Mouse (Mus musculus) midbrain, embryonic 14.5 days (tissue): ENCODE results near the gene Trappc2l. TPM values are rescaled to one million over a fixed set of nuclear protein-coding genes. Genes with fewer than 3 reads are reported as not detected.

Experiments
- ATAC-seq: fragments of 200-750 bp; cut with Nextera tagmentation; 2 replicates; pipeline ENCODE4 v1.8.0; 2017; ENCODE audit warnings: moderate number of reproducible peaks, moderate library complexity; ENCODE audit not compliant: low FRiP score, low TSS enrichment
- DNase-seq: peaks from one replicate; pipeline ENCODE4 v3.0.0-alpha.2; 2015
- H3K27ac ChIP-seq: fragments of 300-500 bp; sonication (generic); replicated peaks from 2 replicates; pipeline ENCODE4 v1.5.1; 2014; ENCODE audit warnings: mild to moderate bottlenecking, low read depth, low read length, moderate library complexity
- H3K27me3 ChIP-seq: fragments of 300-500 bp; sonication (generic); 2 replicates; pipeline ENCODE4 v1.6.1; 2014; ENCODE audit warnings: low read length, control low read depth, mixed read lengths; ENCODE audit not compliant: control insufficient read depth, insufficient read depth
- H3K36me3 ChIP-seq: fragments of 300-500 bp; sonication (generic); 2 replicates; pipeline ENCODE4 v1.6.1; 2014; ENCODE audit warnings: low read length, control low read depth; ENCODE audit not compliant: control insufficient read depth, insufficient read depth
- H3K4me1 ChIP-seq: fragments of 300-500 bp; sonication (generic); 2 replicates; pipeline ENCODE4 v1.6.1; 2014; ENCODE audit warnings: mild to moderate bottlenecking, antibody characterized with exemption, low read length, control low read depth; ENCODE audit not compliant: control insufficient read depth, insufficient read depth
- H3K4me2 ChIP-seq: fragments of 300-500 bp; sonication (generic); 2 replicates; pipeline ENCODE4 v1.6.1; 2014; ENCODE audit warnings: mild to moderate bottlenecking, low read length, moderate library complexity
- H3K4me3 ChIP-seq: fragments of 300-500 bp; sonication (generic); replicated peaks from 2 replicates; pipeline ENCODE4 v1.5.1; 2014; ENCODE audit warnings: low read depth, low read length
- H3K9ac ChIP-seq: fragments of 300-500 bp; sonication (generic); replicated peaks from 2 replicates; pipeline ENCODE4 v1.6.1; 2014; ENCODE audit warnings: mild to moderate bottlenecking, low read length, moderate library complexity
- H3K9me3 ChIP-seq: fragments of 300-500 bp; sonication (generic); 2 replicates; pipeline ENCODE4 v1.6.1; 2016; ENCODE audit warnings: low read length, control low read depth, mixed read lengths; ENCODE audit not compliant: control insufficient read depth
- WGBS: fragments of 180-500 bp; shearing (Covaris S2); extraction: QIAGEN DNeasy Blood & Tissue Kit; methylation state at CpG from one replicate; pipeline ENCODE4 v1.1.7; 2014; 5-methylcytosine and 5-hydroxymethylcytosine counted together
- microRNA-seq: library from miRNA; unstranded; fragments of <30 nt; microRNA quantifications from one replicate; pipeline ENCODE4, GENCODE M21; 2016
- polyA plus RNA-seq: library from polyadenylated mRNA; unstranded; fragments of >200 nt; fragmentation: Nextera tagmentation; extraction: Ambion mirVana; gene quantifications from 2 replicates; pipeline ENCODE4 v1.2.1, GENCODE M21; 2014

Gene Trappc2l
- polyA plus RNA-seq, 1 experiment from 2014 or later, result 107 TPM

DNA sequence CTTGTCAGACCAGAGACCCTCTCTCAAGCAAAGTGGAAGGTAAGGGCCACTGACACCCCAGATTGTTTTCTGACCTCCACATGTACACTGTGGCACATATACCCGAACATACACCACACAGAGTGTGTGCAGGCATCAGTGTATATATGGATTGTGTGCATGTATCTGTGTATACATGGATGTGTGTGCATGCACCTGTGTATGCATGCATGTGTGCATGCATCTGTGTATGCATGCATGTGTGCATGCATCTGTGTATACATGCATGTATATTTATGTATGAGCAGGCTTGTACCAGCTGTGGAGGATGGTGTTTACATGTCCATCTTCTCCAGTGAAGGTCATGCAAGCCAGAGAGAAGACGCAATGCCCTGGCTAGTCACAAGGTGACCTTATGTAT, 50.5 kb downstream of the Trappc2l start:
- Histone ChIP-seq H3K36me3 (no peaks in the 10 kb centered on the region), H3K4me3 (no peak overlapping the region), H3K4me1 (peaks cover 29% of the 10 kb centered on the region), H3K27ac (no peak overlapping the region), H3K9ac (no peak overlapping the region), H3K4me2 (no peak overlapping the region), H3K27me3 (no peaks in the 10 kb centered on the region), H3K9me3 (no peaks in the 10 kb centered on the region)
- ATAC-seq (no peak), DNase-seq (no peak)
- WGBS, result 90% methylated on average over 2 of the region's 2 CpGs

DNA sequence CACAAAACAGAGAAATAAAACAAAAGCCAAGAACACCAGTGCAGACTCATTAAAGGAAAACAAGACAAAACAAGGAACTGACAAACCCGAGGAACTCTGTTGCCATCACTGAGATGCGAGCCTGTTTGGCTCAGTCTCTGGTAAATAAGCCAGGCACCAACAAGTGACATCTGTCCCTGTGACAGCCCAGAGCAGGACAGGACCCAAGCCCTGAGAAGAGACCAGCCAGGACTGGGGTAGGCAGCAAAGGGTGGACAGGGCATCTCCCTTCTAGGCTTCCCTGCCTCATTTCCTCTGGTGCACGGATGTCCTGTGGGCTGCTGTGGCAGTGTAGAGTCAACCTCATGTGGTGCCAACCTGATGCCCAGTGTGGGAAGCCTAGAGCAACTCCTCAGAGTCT, 51.7 kb downstream of the Trappc2l start:
- Histone ChIP-seq H3K9ac (no peak overlapping the region), H3K27ac (no peak overlapping the region), H3K4me1 (peaks cover 38% of the 10 kb centered on the region), H3K4me3 (no peak overlapping the region), H3K36me3 (no peaks in the 10 kb centered on the region), H3K4me2 (no peak overlapping the region), H3K27me3 (no peaks in the 10 kb centered on the region), H3K9me3 (no peaks in the 10 kb centered on the region)
- DNase-seq (no peak), ATAC-seq (no peak)
- WGBS, result 83% methylated on average over 3 of the region's 3 CpGs

DNA sequence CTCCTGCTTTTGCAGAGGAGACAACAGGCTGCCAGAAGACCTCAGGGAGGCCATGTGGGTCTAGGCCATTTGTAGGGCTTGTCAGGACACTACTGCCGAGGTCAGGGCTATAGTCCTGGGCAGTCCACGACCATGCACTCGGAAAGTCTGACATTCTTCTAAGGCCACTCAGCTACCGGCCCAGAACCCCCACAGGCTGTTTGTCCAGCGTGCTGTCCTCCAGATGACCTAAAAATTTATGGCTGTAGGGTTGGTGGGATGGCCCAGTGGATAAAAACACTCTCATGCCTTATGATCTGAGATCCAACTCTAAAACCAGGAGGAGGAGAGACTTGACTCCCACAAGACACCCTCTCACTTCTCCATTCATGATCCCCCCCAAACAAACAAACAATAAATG, 52.2 kb downstream of the Trappc2l start:
- no peak overlapping the region for H3K27ac ChIP-seq
- H3K36me3 ChIP-seq, result no peaks in the 10 kb centered on the region
- DNase-seq, result no peak
- no peak overlapping the region for H3K4me3 ChIP-seq
- H3K9me3 ChIP-seq, result no peaks in the 10 kb centered on the region
- H3K4me1 ChIP-seq, result peaks cover 38% of the 10 kb centered on the region
- no peak overlapping the region for H3K4me2 ChIP-seq
- ATAC-seq, result no peak
- no peaks in the 10 kb centered on the region for H3K27me3 ChIP-seq
- 80% methylated on average over 5 of the region's 5 CpGs for WGBS
- H3K9ac ChIP-seq, result no peak overlapping the region

DNA sequence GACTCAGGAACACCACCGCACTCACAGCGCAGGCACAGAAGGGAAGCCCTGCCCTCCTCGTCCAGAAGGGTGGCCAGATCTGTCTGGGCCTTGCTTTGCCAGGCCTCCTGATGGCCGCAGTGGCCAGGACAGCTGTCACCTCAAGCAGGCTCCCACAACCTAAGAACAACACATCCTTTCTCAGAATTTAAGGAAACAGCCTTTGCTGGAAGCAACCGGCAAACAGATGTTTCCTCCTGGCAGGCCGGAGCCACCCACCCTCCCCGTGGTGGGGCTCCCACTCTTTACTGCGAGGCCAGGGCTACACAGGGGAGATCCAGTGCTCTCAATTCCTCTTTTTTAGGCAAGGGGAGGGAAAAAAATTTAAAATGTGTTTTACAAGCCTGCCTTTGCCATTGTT, 53.8 kb downstream of the Trappc2l start:
- Histone ChIP-seq H3K4me2 (0 out of 2 replicates have a peak overlapping the region, but pooled peaks have one; percentile 15), H3K27ac (peak overlapping the region; percentile 63), H3K4me1 (peaks cover 38% of the 10 kb centered on the region), H3K4me3 (no peak overlapping the region), H3K36me3 (no peaks in the 10 kb centered on the region), H3K9me3 (no peaks in the 10 kb centered on the region), H3K9ac (no peak overlapping the region), H3K27me3 (no peaks in the 10 kb centered on the region)
- 59% methylated on average over 8 of the region's 8 CpGs for WGBS
- DNase-seq (no peak), ATAC-seq (no peak)

DNA sequence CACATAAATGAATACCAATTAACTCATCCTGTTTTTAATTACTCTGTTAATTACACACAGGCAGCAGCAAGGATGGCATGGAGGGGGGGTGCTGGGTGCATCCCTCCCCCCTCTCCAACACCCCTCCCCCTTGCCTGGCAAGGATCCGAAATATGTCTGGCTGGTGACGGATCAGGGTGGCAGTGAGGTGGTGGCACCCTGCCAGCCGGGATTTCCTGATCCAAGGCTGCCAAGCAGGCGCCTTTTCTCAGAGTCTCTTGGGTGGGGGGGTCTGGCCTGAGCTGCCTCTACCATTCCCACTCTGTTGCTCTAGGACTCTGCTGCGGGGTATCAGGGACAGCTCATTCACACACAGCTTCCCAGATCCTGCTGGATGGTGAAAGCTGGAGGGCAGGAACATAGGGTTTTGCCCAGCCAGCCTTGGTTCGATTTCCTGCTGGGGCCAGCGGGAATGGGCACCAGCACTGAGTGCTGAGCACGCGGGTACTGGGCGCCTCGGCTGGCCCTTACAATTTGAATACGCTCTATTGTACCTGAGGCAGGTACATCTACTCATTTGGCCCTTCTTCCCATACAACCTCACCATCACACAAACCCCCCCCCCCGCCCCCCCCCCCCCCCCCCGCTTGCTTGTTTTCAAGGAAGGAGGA, 54.4 kb downstream of the Trappc2l start:
- Histone ChIP-seq H3K27me3 (no peaks in the 10 kb centered on the region), H3K36me3 (no peaks in the 10 kb centered on the region), H3K9ac (no peak overlapping the region; the same call in 1 of the 2 replicates), H3K4me2 (peak overlapping the region; percentile 21; the same call in 1 of the 2 replicates), H3K27ac (peak overlapping the region; percentile 63), H3K4me1 (peaks cover 41% of the 10 kb centered on the region), H3K9me3 (no peaks in the 10 kb centered on the region), H3K4me3 (no peak overlapping the region)
- peak; percentile 28; the same call in 1 of the 2 replicates for ATAC-seq
- WGBS, result 64% methylated on average over 13 of the region's 14 CpGs
- DNase-seq, result peak; percentile 82

Small RNA genes lying within 50 kb of the gene (microRNA-seq; reads per million reads assigned to microRNA genes)
- not detected for gene Mir6396

Other genes with a start within 250 kb of the Trappc2l start
- gene Zc3h18, start 235.0 kb upstream of the Trappc2l start, polyA plus RNA-seq, result 22.4 and 27.9 TPM in 2 replicates
- gene Il17c, start 189.6 kb upstream of the Trappc2l start, polyA plus RNA-seq, result not detected in 2 replicates
- gene Cyba, start 178.7 kb upstream of the Trappc2l start, polyA plus RNA-seq, result 20.2 and 36.2 TPM in 2 replicates
- gene Mvd, start 168.2 kb upstream of the Trappc2l start, polyA plus RNA-seq, result 47.1 and 60.9 TPM in 2 replicates
- gene Snai3, start 150.9 kb upstream of the Trappc2l start, polyA plus RNA-seq, result not detected in 2 replicates
- 33.7 and 34.4 TPM in 2 replicates for gene Rnf166, start 135.6 kb upstream of the Trappc2l start, polyA plus RNA-seq
- 80.6 and 93.1 TPM in 2 replicates for gene Ctu2, start 135.5 kb upstream of the Trappc2l start, polyA plus RNA-seq
- 1.0 and 4.6 TPM in 2 replicates for gene Piezo1, start 60.3 kb upstream of the Trappc2l start, polyA plus RNA-seq
- gene Cdt1, start 43.6 kb upstream of the Trappc2l start, polyA plus RNA-seq, result 5.9 and 7.6 TPM in 2 replicates
- gene Aprt, start 34.7 kb upstream of the Trappc2l start, polyA plus RNA-seq, result 146 and 161 TPM in 2 replicates
- 5.5 and 6.3 TPM in 2 replicates for gene Galns, start 177 bp upstream of the Trappc2l start, polyA plus RNA-seq
- not detected in 2 replicates for gene Pabpn1l, start 11.1 kb downstream of the Trappc2l start, polyA plus RNA-seq
- gene Cbfa2t3, start 87.5 kb downstream of the Trappc2l start, polyA plus RNA-seq, result 25.2 and 28.7 TPM in 2 replicates
- 16.3 and 16.8 TPM in 2 replicates for gene Acsf3, start 163.8 kb downstream of the Trappc2l start, polyA plus RNA-seq
- gene Cdh15, start 236.3 kb downstream of the Trappc2l start, polyA plus RNA-seq, result 1.5 and 2.6 TPM in 2 replicates